Mouse (Mus musculus) thymus, adult 2 months (tissue): Measurements from ENCODE around the gene Chrm5.

ENCODE experiments used
- CTCF ChIP-seq: fragments of 200-500 bp; IDR thresholded peaks from 2 replicates; pipeline ENCODE4 v1.5.1; 2012; ENCODE audit warnings: mild to moderate bottlenecking, control low read depth, low read length, moderate library complexity, borderline replicate concordance; ENCODE audit not compliant: control insufficient read depth, poor library complexity, insufficient read depth; ENCODE audit errors: extremely low read depth
- POLR2A ChIP-seq: fragments of 200-500 bp; IDR thresholded peaks from 2 replicates; pipeline ENCODE4 v1.6.1; 2012; ENCODE audit warnings: mild to moderate bottlenecking, low read length, control low read depth, moderate library complexity; ENCODE audit not compliant: control insufficient read depth, poor library complexity, insufficient read depth; ENCODE audit errors: extremely low read depth

- TF ChIP-seq POLR2A (peak; percentile 76), CTCF (peak; percentile 59; the same call in 1 of the 2 replicates)
These were observed 25.6 kb downstream of the Chrm5 start, which contains the start of gene Emc7 for GRCm38 (mm10) chr2:112454862-112455564.
